Mouse (Mus musculus) thymus, adult 2 months (tissue): ENCODE results near the gene Plekha8.

Experiments
- CTCF ChIP-seq: fragments of 200-500 bp; IDR thresholded peaks from 2 replicates; pipeline ENCODE4 v1.5.1; 2012; ENCODE audit warnings: mild to moderate bottlenecking, control low read depth, low read length, moderate library complexity, borderline replicate concordance; ENCODE audit not compliant: control insufficient read depth, poor library complexity, insufficient read depth; ENCODE audit errors: extremely low read depth
- POLR2A ChIP-seq: fragments of 200-500 bp; IDR thresholded peaks from 2 replicates; pipeline ENCODE4 v1.6.1; 2012; ENCODE audit warnings: mild to moderate bottlenecking, low read length, control low read depth, moderate library complexity; ENCODE audit not compliant: control insufficient read depth, poor library complexity, insufficient read depth; ENCODE audit errors: extremely low read depth

DNA sequence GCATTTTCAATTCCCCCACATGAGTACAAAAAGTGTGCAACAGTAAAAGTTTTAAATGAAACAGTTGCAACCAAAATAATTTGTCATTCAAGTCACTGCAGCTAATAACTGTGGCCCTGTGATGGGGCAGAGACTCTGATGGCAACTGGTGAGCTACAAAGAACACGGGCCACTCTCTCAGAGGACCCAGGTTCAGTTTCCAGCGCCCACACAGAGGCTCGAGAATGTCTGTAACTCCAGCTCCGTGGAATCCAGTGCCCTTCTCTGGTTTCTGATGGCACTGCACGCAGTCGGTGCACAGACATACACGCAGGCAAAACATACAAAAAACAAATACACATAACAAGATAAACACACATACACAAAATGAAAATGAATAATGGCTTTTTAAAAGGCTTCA, 37.2 kb upstream of the Plekha8 start:
- TF ChIP-seq POLR2A (no peak), CTCF (no peak)
